Mouse (Mus musculus) cortical plate, adult 2 months (tissue): ENCODE results near the gene Eif3i.

Experiments
- CTCF ChIP-seq: fragments of 200-500 bp; IDR thresholded peaks from 2 replicates; pipeline ENCODE4 v1.5.1; 2011; ENCODE audit warnings: mild to moderate bottlenecking, control low read depth, low read length; ENCODE audit not compliant: insufficient read depth; ENCODE audit errors: extremely low read depth
- POLR2A ChIP-seq: fragments of 200-500 bp; IDR thresholded peaks from 2 replicates; pipeline ENCODE4 v1.6.1; 2011; ENCODE audit warnings: mild to moderate bottlenecking, low read length, control low read depth; ENCODE audit not compliant: insufficient read depth; ENCODE audit errors: extremely low read depth

DNA sequence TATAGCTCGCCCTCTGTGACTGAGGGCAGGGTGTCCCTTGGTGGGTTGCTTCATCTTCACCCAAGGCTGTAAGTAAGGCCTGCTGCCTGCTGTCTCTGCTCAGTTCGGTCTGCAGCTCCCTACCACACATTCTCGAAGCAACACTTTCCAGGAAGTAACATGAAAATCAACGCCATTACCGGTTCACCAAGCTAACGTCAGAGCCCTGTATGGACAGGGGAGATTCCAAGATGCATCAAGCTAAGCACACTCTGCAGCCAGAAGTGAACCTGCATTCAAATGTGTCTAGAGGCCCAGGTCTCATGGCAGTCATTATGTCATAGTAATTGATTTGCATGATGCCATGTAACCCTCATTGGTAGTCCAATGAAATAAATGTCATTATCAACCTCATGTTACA, 30.4 kb downstream of the Eif3i start:
- TF ChIP-seq CTCF (no peak), POLR2A (no peak)
